Mouse (Mus musculus): ENCODE results near the gene Rtraf. TPM values are rescaled to one million over a fixed set of nuclear protein-coding genes. Genes with fewer than 3 reads are reported as not detected.

The Rtraf gene
- total and polyA plus RNA-seq, 3 experiments = 115 to 216 (median 163) TPM

- peak; percentile 77 for DNase-seq (ENCODE audit: extremely low read depth)
- no peaks in the 10 kb centered on the region for H3K79me2 ChIP-seq (replicated peaks; ENCODE audit: control insufficient read depth, extremely low read depth, insufficient read depth, poor library complexity, severe bottlenecking)
- no peak overlapping the region for H3K27ac ChIP-seq (ENCODE audit: insufficient read depth, low read depth)
- peaks cover 2% of the 10 kb centered on the region for H3K27me3 ChIP-seq (replicated peaks)
- no peaks in the 10 kb centered on the region for H3K9me3 ChIP-seq (replicated peaks; ENCODE audit: low read length)
- H3K36me3 ChIP-seq (replicated peaks in 1 of 2; ENCODE audit: control insufficient read depth in 1 of 2, insufficient read depth in 1 of 2, low read length in 1 of 2) = no peaks in the 10 kb centered on the region
- peak overlapping the region; percentile 52 for H3K4me2 ChIP-seq (ENCODE audit: insufficient read depth, low read depth, poor library complexity, severe bottlenecking)
- in situ Hi-C loops (cut with MboI; ENCODE audit: low pct_ligation_motif_present, low pct_unique_long_range_greater_than_20kb, low sequenced_read_pairs) = loop anchor here (5.0 to 25.0 kb wide), 4 partner anchors 132 to 423 kb away; partner anchors contain the start of gene Kcnk16
- H3K4me1 ChIP-seq (ENCODE audit: control insufficient read depth in 1 of 2, insufficient read depth in 2 of 2) = peaks cover 0 to 17% of the 10 kb centered on the region in 2 experiments; a peak in 2 of 4 replicates
- peak overlapping the region in 2 of 3 experiments; percentile 42 to 47 for H3K4me3 ChIP-seq (replicated peaks in 1 of 3; ENCODE audit: low read depth in 2 of 3, low read length in 2 of 3, poor library complexity in 1 of 3)
- peak overlapping the region; percentile 41 for H3K9ac ChIP-seq (ENCODE audit: insufficient read depth, low read depth)
- dilution Hi-C loops (cut with MboI; ENCODE audit: extremely low pct_ligation_motif_present, extremely low pct_unique_long_range_greater_than_20kb, low sequenced_read_pairs) = no loop called here
- TF ChIP-seq ZC3H11A (IDR thresholded peaks at IDR 0.05; ENCODE audit: low read depth, low read length) = peak; percentile 64
- TF ChIP-seq TCF12 (IDR thresholded peaks at IDR 0.05; ENCODE audit: low read depth, low read length) = no peak
- peak; percentile 89 for TF ChIP-seq RAD21 (IDR thresholded peaks at IDR 0.05; ENCODE audit: low read depth, low read length)
- TF ChIP-seq BHLHE40 (IDR thresholded peaks at IDR 0.05; ENCODE audit: low read depth, low read length) = peak; percentile 24; the same call in 1 of the 2 replicates
- peak; percentile 44 to 96; a peak in 3 of 4 replicates for TF ChIP-seq CTCF (conservative IDR thresholded peaks at IDR 0.05 in 1 of 2, IDR thresholded peaks at IDR 0.05 in 1 of 2; ENCODE audit: low read depth in 2 of 2, low read length in 2 of 2)
- no peak for TF ChIP-seq CHD2 (IDR thresholded peaks at IDR 0.05; ENCODE audit: low read length)
- TF ChIP-seq SMC3 (IDR thresholded peaks at IDR 0.05; ENCODE audit: low read depth, low read length) = peak; percentile 94
- TF ChIP-seq JUND (conservative IDR thresholded peaks at IDR 0.05; ENCODE audit: low read depth, low read length) = no peak
- TF ChIP-seq MAFK (IDR thresholded peaks at IDR 0.05; ENCODE audit: insufficient replicate concordance, low read length) = no peak
- no peak for TF ChIP-seq MYC (IDR thresholded peaks at IDR 0.05; ENCODE audit: low read depth, low read length)
- TF ChIP-seq IRF4 (IDR thresholded peaks at IDR 0.05; ENCODE audit: low read depth, low read length) = peak; percentile 41; the same call in 1 of the 2 replicates
Measured at GRCm38 (mm10) chr14:19839600-19840332, 16.1 kb upstream of the Rtraf start.

- Histone ChIP-seq H3K4me1 (ENCODE audit: control insufficient read depth in 1 of 2, insufficient read depth in 2 of 2) (peaks cover 2 to 17% of the 10 kb centered on the region in 2 experiments; a peak in 2 of 4 replicates), H3K9me3 (replicated peaks; ENCODE audit: low read length) (no peaks in the 10 kb centered on the region), H3K27me3 (replicated peaks) (no peaks in the 10 kb centered on the region), H3K4me2 (ENCODE audit: insufficient read depth, low read depth, poor library complexity, severe bottlenecking) (no peak overlapping the region), H3K4me3 (replicated peaks in 1 of 3; ENCODE audit: low read depth in 2 of 3, low read length in 2 of 3, poor library complexity in 1 of 3) (no peak overlapping the region), H3K27ac (ENCODE audit: insufficient read depth, low read depth) (no peak overlapping the region), H3K79me2 (replicated peaks; ENCODE audit: control insufficient read depth, extremely low read depth, insufficient read depth, poor library complexity, severe bottlenecking) (no peaks in the 10 kb centered on the region), H3K9ac (ENCODE audit: insufficient read depth, low read depth) (no peak overlapping the region), H3K36me3 (replicated peaks in 1 of 2; ENCODE audit: control insufficient read depth in 1 of 2, insufficient read depth in 1 of 2, low read length in 1 of 2) (no peaks in the 10 kb centered on the region)
- no peak for TF ChIP-seq ZNF384 (IDR thresholded peaks at IDR 0.05; ENCODE audit: low read depth, low read length)
- TF ChIP-seq MAX (IDR thresholded peaks at IDR 0.05; ENCODE audit: low read length) = no peak
- no peak for TF ChIP-seq CHD2 (IDR thresholded peaks at IDR 0.05; ENCODE audit: low read length)
- TF ChIP-seq USF2 (conservative IDR thresholded peaks at IDR 0.05; ENCODE audit: low read depth, low read length) = no peak
- TF ChIP-seq POLR2AphosphoS2 (IDR thresholded peaks at IDR 0.05; ENCODE audit: low read depth, low read length) = no peak
- no peak for TF ChIP-seq MAZ (IDR thresholded peaks at IDR 0.05; ENCODE audit: low read depth, low read length)
- no peak for TF ChIP-seq JUN (IDR thresholded peaks at IDR 0.05; ENCODE audit: insufficient read depth, low read depth, low read length)
- no peak for TF ChIP-seq HCFC1 (IDR thresholded peaks at IDR 0.05; ENCODE audit: low read depth, low read length)
- TF ChIP-seq POLR2A (IDR thresholded peaks at IDR 0.05; ENCODE audit: low read depth, low read length) = no peak
- dilution Hi-C loops (cut with MboI; ENCODE audit: extremely low pct_ligation_motif_present, extremely low pct_unique_long_range_greater_than_20kb, low sequenced_read_pairs) (no loop called here), in situ Hi-C loops (cut with MboI; ENCODE audit: low pct_ligation_motif_present, low pct_unique_long_range_greater_than_20kb, low sequenced_read_pairs) (loop anchor here (5.0 to 25.0 kb wide), 4 partner anchors 129 to 426 kb away; partner anchors contain the start of gene Kcnk16)
- no peak for DNase-seq (ENCODE audit: extremely low read depth)
Measured at GRCm38 (mm10) chr14:19836289-19836688, 12.7 kb upstream of the Rtraf start.

All from CH12.LX (cell line).